Mouse (Mus musculus) liver, embryonic 12.5 days (tissue): ENCODE results near the gene Pth1r. TPM values are rescaled to one million over a fixed set of nuclear protein-coding genes. Genes with fewer than 3 reads are reported as not detected.

Experiments used
- ATAC-seq: fragments of 200-750 bp; cut with Nextera tagmentation; 2 replicates; pipeline ENCODE4 v1.8.0; 2017; ENCODE audit warnings: moderate number of reproducible peaks, mild to moderate bottlenecking, moderate library complexity
- H3K27ac ChIP-seq: fragments of 300-500 bp; sonication (generic); 2 replicates; pipeline ENCODE4 v1.5.1; 2016; ENCODE audit warnings: mild to moderate bottlenecking
- H3K27me3 ChIP-seq: fragments of 300-500 bp; sonication (generic); replicated peaks from 2 replicates; pipeline ENCODE4 v1.6.1; 2016; ENCODE audit warnings: mild to moderate bottlenecking, moderate library complexity
- H3K36me3 ChIP-seq: fragments of 300-500 bp; sonication (generic); 2 replicates; pipeline ENCODE4 v1.6.1; 2016; ENCODE audit warnings: mild to moderate bottlenecking, moderate library complexity
- H3K4me1 ChIP-seq: fragments of 300-500 bp; sonication (generic); 2 replicates; pipeline ENCODE4 v1.6.1; 2016
- H3K4me2 ChIP-seq: fragments of 300-500 bp; sonication (generic); 2 replicates; pipeline ENCODE4 v1.6.1; 2016; ENCODE audit warnings: mild to moderate bottlenecking, moderate library complexity
- H3K4me3 ChIP-seq: fragments of 300-500 bp; sonication (generic); 2 replicates; pipeline ENCODE4 v1.5.1; 2016; ENCODE audit warnings: mild to moderate bottlenecking, moderate library complexity
- H3K9ac ChIP-seq: fragments of 300-500 bp; sonication (generic); 2 replicates; pipeline ENCODE4 v1.6.1; 2016; ENCODE audit warnings: mild to moderate bottlenecking, moderate library complexity
- H3K9me3 ChIP-seq: fragments of 300-500 bp; sonication (generic); replicated peaks from 2 replicates; pipeline ENCODE4 v1.6.1; 2016; ENCODE audit warnings: mild to moderate bottlenecking, moderate library complexity
- WGBS: fragments of 180-500 bp; shearing (Covaris S2); methylation state at CpG from one replicate; pipeline ENCODE4 v1.1.7; 2016; ENCODE audit not compliant: insufficient replicate concordance; 5-methylcytosine and 5-hydroxymethylcytosine counted together
- polyA plus RNA-seq: library from polyadenylated mRNA; unstranded; fragments of >200 nt; fragmentation: Nextera tagmentation; extraction: Ambion mirVana; gene quantifications from 2 replicates; pipeline ENCODE4 v1.2.1, GENCODE M21; 2016

Gene Pth1r
- polyA plus RNA-seq, 1 experiment from 2014 or later = 9.1 TPM

DNA sequence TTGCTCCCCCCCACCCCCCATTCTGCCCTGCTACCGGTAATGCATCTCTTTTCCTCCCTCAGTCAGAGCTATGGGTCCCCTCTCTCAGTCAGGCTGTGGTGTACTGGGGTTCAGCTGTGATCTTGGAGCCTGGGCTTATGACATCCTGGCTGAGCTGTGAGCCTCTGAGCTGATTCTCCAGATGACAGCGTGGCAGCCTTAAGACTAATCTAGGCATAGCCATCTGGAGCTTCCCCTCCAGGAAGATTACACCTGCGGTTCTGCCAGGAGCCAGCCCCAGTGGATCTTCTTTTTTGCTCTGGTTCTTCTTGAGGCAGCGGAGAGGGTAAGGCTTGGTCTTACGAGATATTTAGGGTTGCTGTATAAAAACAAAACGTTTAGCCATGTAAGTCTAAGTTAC lies 34.9 kb downstream of the Pth1r start:
- peaks cover 56% of the 10 kb centered on the region for H3K36me3 ChIP-seq
- H3K4me2 ChIP-seq = no peak overlapping the region
- H3K9me3 ChIP-seq = no peaks in the 10 kb centered on the region
- H3K27me3 ChIP-seq = no peaks in the 10 kb centered on the region
- peaks cover 15% of the 10 kb centered on the region for H3K4me1 ChIP-seq
- no peak overlapping the region for H3K4me3 ChIP-seq
- H3K9ac ChIP-seq = no peak overlapping the region
- 81% methylated on average over 6 of the region's 6 CpGs for WGBS
- no peak overlapping the region for H3K27ac ChIP-seq
- ATAC-seq = no peak

GRCm38 (mm10) chr9:110711532-110711931 lies 35.4 kb downstream of the Pth1r start:
- no peak overlapping the region for H3K4me2 ChIP-seq
- 93% methylated on average over 1 of the region's 1 CpGs for WGBS
- peaks cover 56% of the 10 kb centered on the region for H3K36me3 ChIP-seq
- no peak overlapping the region for H3K4me3 ChIP-seq
- H3K9ac ChIP-seq = no peak overlapping the region
- H3K4me1 ChIP-seq = peaks cover 15% of the 10 kb centered on the region
- H3K27ac ChIP-seq = no peak overlapping the region
- H3K9me3 ChIP-seq = no peaks in the 10 kb centered on the region
- no peaks in the 10 kb centered on the region for H3K27me3 ChIP-seq
- no peak for ATAC-seq

DNA sequence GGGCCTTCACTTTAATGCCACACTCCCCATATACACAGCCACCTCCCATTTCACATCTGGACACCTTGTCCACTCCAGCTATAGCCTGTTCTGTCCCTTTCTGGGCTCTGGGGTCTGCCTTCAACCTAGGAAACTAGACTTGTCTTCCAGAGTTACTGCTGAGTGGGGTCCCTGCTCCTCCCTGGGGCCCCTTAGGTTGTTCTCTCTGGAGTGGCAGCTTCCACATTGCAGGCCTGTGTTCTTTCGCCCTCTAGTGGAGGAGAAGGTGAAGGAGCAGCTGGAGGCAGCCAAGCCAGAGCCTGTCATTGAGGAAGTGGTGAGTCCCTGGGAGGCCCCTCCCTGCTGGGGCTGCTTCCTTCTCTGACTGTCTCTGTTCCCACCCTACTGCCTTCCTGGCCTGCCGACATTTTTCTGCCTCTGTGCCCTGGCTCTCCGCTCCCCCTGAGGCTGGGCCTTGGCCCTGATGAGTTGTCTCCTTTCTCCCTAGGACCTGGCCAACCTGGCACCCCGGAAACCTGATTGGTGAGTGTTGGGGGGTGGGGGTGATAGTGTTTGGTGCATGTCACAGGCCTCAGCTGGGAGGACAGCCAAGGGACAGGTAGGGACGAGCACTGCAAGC lies 37.2 kb downstream of the Pth1r start:
- Histone ChIP-seq H3K9me3 (no peaks in the 10 kb centered on the region), H3K27me3 (no peaks in the 10 kb centered on the region), H3K36me3 (peaks cover 58% of the 10 kb centered on the region), H3K4me1 (peaks cover 15% of the 10 kb centered on the region), H3K27ac (peak overlapping the region; percentile 20; the same call in 1 of the 2 replicates), H3K4me3 (peak overlapping the region; percentile 14), H3K4me2 (peak overlapping the region; percentile 21), H3K9ac (0 out of 2 replicates have a peak overlapping the region, but pooled peaks have one; percentile 8)
- whole genome bisulfite sequencing = 16% methylated on average over 5 of the region's 5 CpGs
- peak; percentile 76 for ATAC-seq

- H3K36me3 ChIP-seq = peaks cover 47% of the 10 kb centered on the region
- peaks cover 40% of the 10 kb centered on the region for H3K4me1 ChIP-seq
- H3K9ac ChIP-seq = no peak overlapping the region
- 58% methylated on average over 5 of the region's 5 CpGs for WGBS
- no peak for ATAC-seq
- H3K27ac ChIP-seq = no peak overlapping the region
- no peak overlapping the region for H3K4me3 ChIP-seq
- no peaks in the 10 kb centered on the region for H3K27me3 ChIP-seq
- H3K9me3 ChIP-seq = no peaks in the 10 kb centered on the region
- H3K4me2 ChIP-seq = no peak overlapping the region
Observed at GRCm38 (mm10) chr9:110706784-110707183, 40.2 kb downstream of the Pth1r start.

DNA sequence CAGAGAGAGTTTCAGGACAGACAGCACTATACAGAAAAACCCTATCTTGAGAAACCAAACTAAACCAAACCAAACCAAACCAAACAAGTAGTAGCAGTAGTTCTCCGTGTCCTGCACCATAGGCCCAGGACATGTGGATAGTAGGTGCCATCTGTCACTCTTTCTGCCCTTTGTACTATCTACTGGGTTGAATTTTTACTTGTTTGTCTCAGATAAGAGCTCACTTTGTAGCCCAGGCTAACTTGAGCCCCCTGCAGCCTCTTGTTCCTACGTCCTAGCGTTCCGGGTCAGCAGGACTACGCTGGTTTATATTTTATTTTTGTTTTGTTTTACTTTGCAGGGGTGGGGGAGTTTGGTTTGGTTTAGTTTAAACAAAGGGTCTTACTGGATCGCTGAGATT lies 43.0 kb downstream of the Pth1r start:
- Histone ChIP-seq H3K4me2 (no peak overlapping the region), H3K4me1 (peaks cover 52% of the 10 kb centered on the region), H3K9ac (no peak overlapping the region), H3K9me3 (no peaks in the 10 kb centered on the region), H3K36me3 (peaks cover 47% of the 10 kb centered on the region), H3K27me3 (no peaks in the 10 kb centered on the region), H3K27ac (no peak overlapping the region), H3K4me3 (no peak overlapping the region)
- no peak for ATAC-seq
- WGBS = 76% methylated on average over 6 of the region's 6 CpGs

DNA sequence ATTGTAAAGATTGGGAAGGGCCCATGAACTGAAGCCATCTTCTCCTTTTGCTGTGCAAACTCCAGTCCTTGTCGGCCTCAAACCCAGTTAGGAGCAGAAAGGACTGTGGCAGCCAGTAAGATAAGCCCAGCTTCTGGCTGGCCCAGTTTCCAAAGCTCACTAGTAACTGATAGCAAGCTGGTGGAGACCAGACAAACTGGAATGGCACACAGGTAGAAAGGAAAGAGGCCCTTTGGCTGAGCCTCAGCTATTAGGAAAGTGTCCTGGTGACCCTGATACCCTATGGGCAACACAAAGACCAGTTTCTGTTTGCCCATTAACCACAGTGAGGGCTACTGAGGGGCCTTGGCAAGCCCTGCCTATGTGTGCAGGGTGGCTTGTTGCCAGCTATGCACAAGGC lies 44.1 kb downstream of the Pth1r start:
- H3K36me3 ChIP-seq = peaks cover 38% of the 10 kb centered on the region
- H3K4me2 ChIP-seq = no peak overlapping the region
- no peak for ATAC-seq
- H3K9ac ChIP-seq = no peak overlapping the region
- H3K4me1 ChIP-seq = peaks cover 58% of the 10 kb centered on the region
- H3K27ac ChIP-seq = no peak overlapping the region
- H3K9me3 ChIP-seq = no peaks in the 10 kb centered on the region
- 51% methylated on average over 1 of the region's 1 CpGs for WGBS
- H3K27me3 ChIP-seq = no peaks in the 10 kb centered on the region
- H3K4me3 ChIP-seq = no peak overlapping the region

DNA sequence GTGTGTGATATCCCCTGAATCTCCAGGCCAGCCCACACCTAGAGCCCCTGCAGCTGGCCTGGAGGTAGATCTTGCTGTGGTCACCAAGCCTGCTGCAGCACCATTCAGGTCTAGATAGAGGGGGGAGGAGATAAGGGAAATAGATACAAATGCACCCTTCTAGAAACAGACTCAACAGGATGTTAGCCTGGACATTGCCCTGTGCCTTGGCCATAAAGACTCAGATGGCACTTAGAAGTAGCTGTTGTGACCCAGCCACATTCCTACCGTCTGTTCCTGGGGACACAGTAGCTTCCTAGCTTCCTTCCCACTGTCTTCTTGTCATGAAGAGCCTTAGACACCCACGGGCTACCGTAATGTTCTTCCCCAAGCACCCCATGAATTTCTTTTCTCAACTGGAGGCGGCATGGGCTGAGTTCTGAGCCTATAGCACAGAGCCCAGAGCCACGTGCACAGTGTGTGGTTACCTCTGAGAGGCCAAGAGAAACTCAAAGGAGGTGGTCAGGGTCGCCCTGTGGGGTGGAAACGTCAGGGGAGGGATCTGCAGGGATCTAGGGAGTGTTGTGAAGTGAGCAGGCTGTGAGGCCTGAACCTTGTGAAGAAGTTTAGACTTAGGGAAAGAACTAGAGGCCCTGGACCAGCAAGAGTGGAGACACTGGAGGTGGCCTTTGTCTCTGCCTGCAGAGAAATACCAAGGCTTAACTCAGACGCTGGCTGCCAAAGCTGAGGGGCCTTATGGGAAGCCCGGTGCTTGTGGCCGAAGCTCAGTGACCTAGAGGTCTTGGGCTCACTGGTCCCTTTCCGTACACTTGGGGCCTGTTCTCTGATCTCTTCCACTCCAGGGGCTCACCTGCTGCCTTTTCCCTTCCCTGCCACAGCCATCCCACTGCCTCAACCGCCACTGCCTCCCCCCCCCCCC lies 45.6 kb downstream of the Pth1r start:
- WGBS = 77% methylated on average over 11 of the region's 12 CpGs
- Histone ChIP-seq H3K36me3 (peaks cover 40% of the 10 kb centered on the region), H3K27ac (no peak overlapping the region), H3K4me1 (peaks cover 58% of the 10 kb centered on the region), H3K9ac (no peak overlapping the region), H3K4me3 (no peak overlapping the region), H3K4me2 (no peak overlapping the region), H3K27me3 (no peaks in the 10 kb centered on the region), H3K9me3 (no peaks in the 10 kb centered on the region)
- ATAC-seq = no peak

- WGBS = 53% methylated on average over 3 of the region's 3 CpGs
- Histone ChIP-seq H3K4me2 (peak overlapping the region; percentile 2; the same call in 1 of the 2 replicates), H3K9me3 (no peaks in the 10 kb centered on the region), H3K4me3 (no peak overlapping the region), H3K9ac (no peak overlapping the region), H3K36me3 (peaks cover 50% of the 10 kb centered on the region), H3K27me3 (no peaks in the 10 kb centered on the region), H3K4me1 (peaks cover 56% of the 10 kb centered on the region), H3K27ac (peak overlapping the region; percentile 18; the same call in 1 of the 2 replicates)
- peak; percentile 95 for ATAC-seq
Observed at GRCm38 (mm10) chr9:110699574-110699973, 47.4 kb downstream of the Pth1r start.

DNA sequence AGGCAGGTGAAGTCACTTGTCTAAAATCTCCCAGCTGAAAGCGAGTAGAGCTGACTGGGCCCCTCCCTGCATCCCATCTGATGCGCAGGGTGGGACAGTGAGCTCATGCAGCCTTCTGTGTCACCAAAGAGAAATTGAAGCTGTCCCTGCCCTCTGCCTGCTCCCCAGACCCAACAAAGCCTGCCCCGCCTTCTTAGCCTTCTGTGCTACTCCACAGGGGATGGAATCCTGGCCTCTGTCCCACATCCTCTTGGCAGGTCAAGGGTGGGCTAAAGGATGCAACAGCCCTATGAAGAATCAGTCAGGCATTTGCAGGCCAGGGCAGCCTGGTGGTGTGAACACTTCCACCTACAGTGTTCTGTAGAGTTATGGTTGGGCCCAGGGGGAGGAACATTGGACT lies 49.5 kb downstream of the Pth1r start:
- H3K4me1 ChIP-seq = peaks cover 37% of the 10 kb centered on the region
- WGBS = 75% methylated on average over 3 of the region's 3 CpGs
- no peak overlapping the region for H3K4me3 ChIP-seq
- no peak overlapping the region for H3K4me2 ChIP-seq
- no peak overlapping the region for H3K27ac ChIP-seq
- peaks cover 62% of the 10 kb centered on the region for H3K36me3 ChIP-seq
- no peaks in the 10 kb centered on the region for H3K9me3 ChIP-seq
- H3K9ac ChIP-seq = no peak overlapping the region
- H3K27me3 ChIP-seq = no peaks in the 10 kb centered on the region
- no peak for ATAC-seq

GRCm38 (mm10) chr9:110696427-110696826 lies 50.5 kb downstream of the Pth1r start:
- peaks cover 30% of the 10 kb centered on the region for H3K4me1 ChIP-seq
- no peak overlapping the region for H3K9ac ChIP-seq
- H3K4me2 ChIP-seq = no peak overlapping the region
- H3K9me3 ChIP-seq = no peaks in the 10 kb centered on the region
- H3K4me3 ChIP-seq = no peak overlapping the region
- ATAC-seq = no peak
- no peak overlapping the region for H3K27ac ChIP-seq
- H3K27me3 ChIP-seq = no peaks in the 10 kb centered on the region
- WGBS = 80% methylated on average over 5 of the region's 5 CpGs
- peaks cover 58% of the 10 kb centered on the region for H3K36me3 ChIP-seq

DNA sequence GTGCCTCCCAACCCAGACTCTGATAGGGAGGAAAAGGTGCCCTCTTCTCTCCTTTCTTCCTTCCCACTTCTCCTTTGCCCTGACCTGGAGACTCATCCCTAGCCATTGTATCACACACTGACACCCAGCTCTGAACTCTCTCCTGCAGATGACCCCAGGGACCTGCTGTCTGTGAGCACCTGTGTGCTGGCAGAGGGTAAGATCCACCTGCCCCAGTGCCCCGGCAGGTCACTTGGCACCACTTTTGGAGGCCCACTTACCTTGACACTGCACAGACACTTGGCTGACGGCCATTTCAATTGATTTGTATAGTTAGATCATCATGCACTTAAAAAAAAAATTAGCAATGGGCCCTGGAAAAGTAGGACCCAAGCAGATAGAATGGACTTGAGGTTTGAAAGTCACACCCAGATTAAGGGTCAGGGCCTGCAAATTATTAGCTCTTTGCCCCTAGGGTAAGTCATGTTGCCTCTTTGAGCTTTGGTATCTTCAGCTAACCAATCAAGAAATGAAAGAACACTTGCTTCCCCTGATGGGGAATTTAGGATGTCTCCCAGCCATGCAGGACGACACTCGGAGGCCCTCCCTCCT lies 51.7 kb downstream of the Pth1r start:
- no peak overlapping the region for H3K4me3 ChIP-seq
- peaks cover 47% of the 10 kb centered on the region for H3K36me3 ChIP-seq
- no peak overlapping the region for H3K4me2 ChIP-seq
- peaks cover 18% of the 10 kb centered on the region for H3K4me1 ChIP-seq
- 75% methylated on average over 4 of the region's 4 CpGs for WGBS
- H3K27me3 ChIP-seq = no peaks in the 10 kb centered on the region
- no peaks in the 10 kb centered on the region for H3K9me3 ChIP-seq
- H3K9ac ChIP-seq = no peak overlapping the region
- ATAC-seq = no peak
- no peak overlapping the region for H3K27ac ChIP-seq

DNA sequence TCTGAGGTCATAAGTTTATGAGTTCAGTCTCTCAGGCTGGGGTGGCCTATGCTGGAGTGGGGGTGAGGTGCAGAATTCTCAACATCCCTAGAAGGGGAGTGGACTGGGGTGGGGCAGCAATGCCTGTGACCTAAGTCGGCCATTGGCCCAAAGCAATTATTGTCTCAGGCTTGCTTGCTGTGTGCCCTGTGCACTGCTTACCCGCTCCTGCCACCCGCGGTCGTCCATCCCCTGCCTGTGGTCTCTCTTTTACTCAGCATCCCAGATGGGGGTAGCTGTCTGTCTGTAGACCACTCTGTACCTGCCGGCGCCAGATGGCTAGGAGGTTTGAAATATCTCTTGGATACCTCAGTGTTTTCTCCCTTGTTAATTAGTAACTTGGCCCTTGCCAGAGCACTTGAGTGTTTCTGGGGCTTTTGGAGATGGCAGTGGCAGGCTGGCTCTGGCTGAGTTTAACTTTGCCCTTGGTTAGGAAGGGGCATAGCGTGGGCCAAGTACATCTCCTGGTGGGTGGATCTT lies 57.6 kb downstream of the Pth1r start:
- Histone ChIP-seq H3K27ac (no peak overlapping the region), H3K9me3 (no peaks in the 10 kb centered on the region), H3K27me3 (no peaks in the 10 kb centered on the region), H3K4me2 (peak overlapping the region; percentile 27), H3K9ac (no peak overlapping the region), H3K4me1 (peaks cover 40% of the 10 kb centered on the region), H3K4me3 (no peak overlapping the region), H3K36me3 (peaks cover 17% of the 10 kb centered on the region)
- WGBS = 83% methylated on average over 8 of the region's 8 CpGs
- no peak for ATAC-seq
